Mouse (Mus musculus): ENCODE results near the gene Ugt3a1.

GRCm38 (mm10) chr15:9246345-9246744 is 30.3 kb upstream of the Ugt3a1 start:
- TF ChIP-seq POLR2A (IDR thresholded peaks at IDR 0.05; ENCODE audit: control insufficient read depth, low read depth, low read length) = no peak
- TF ChIP-seq CTCF (IDR thresholded peaks at IDR 0.05; ENCODE audit: control insufficient read depth, insufficient read depth, insufficient replicate concordance, low read depth, low read length) = no peak

Data from testis, adult 2 months (tissue).